Mouse (Mus musculus) bone marrow, adult 2 months (tissue): Measurements from ENCODE around the gene Snrnp40. TPM values are rescaled to one million over a fixed set of nuclear protein-coding genes. Genes with fewer than 3 reads are reported as not detected.

ENCODE experiments used
- H3K27ac ChIP-seq: fragments of 200-500 bp; 2 replicates; pipeline ENCODE4 v1.5.1; 2012; ENCODE audit warnings: low read depth, mild to moderate bottlenecking, control low read depth, inconsistent platforms, low read length; ENCODE audit not compliant: control insufficient read depth, poor library complexity, insufficient read depth
- H3K4me1 ChIP-seq: fragments of 200-500 bp; 2 replicates; pipeline ENCODE4 v1.6.1; 2011; ENCODE audit warnings: low read length; ENCODE audit not compliant: control insufficient read depth, insufficient read depth
- H3K4me3 ChIP-seq: fragments of 200-500 bp; replicated peaks from 2 replicates; pipeline ENCODE3; 2011; ENCODE audit warnings: mild to moderate bottlenecking, low read depth, low read length, control low read depth; ENCODE audit not compliant: control insufficient read depth
- CTCF ChIP-seq: fragments of 200-500 bp; IDR thresholded peaks from 2 replicates; pipeline ENCODE4 v1.5.1; 2011; ENCODE audit warnings: low read length, control low read depth; ENCODE audit not compliant: control insufficient read depth, insufficient read depth
- POLR2A ChIP-seq: fragments of 200-500 bp; IDR thresholded peaks from 2 replicates; pipeline ENCODE4 v1.6.1; 2011; ENCODE audit warnings: low read depth, mild to moderate bottlenecking, control low read depth, low read length, borderline replicate concordance; ENCODE audit not compliant: control insufficient read depth
- WGBS: fragments of 180-500 bp; shearing (Covaris S2); methylation state at CpG from one replicate; pipeline ENCODE4 v1.1.7; 2018; 5-methylcytosine and 5-hydroxymethylcytosine counted together
- polyA plus RNA-seq: library from polyadenylated mRNA; stranded (reverse); fragments of >200 nt; gene quantifications from 2 replicates; pipeline ENCODE4 v1.2.4, GENCODE M21; 2011; ENCODE audit warnings: low replicate concordance; ENCODE audit not compliant: missing spikeins, insufficient read depth, insufficient read length

Gene Snrnp40
- polyA plus RNA-seq, 1 experiment = 28.8 TPM

GRCm38 (mm10) chr4:130352588-130352987 is 7.3 kb upstream of the Snrnp40 start:
- Histone ChIP-seq H3K4me3 (no peak overlapping the region), H3K4me1 (no peaks in the 10 kb centered on the region), H3K27ac (no peak overlapping the region)
- TF ChIP-seq CTCF (no peak), POLR2A (no peak)
- 80% methylated on average over 7 of the region's 7 CpGs for WGBS

- no peak overlapping the region for H3K27ac ChIP-seq
- H3K4me3 ChIP-seq = no peak overlapping the region
- TF ChIP-seq CTCF = no peak
- TF ChIP-seq POLR2A = no peak
- H3K4me1 ChIP-seq = no peaks in the 10 kb centered on the region; the same call in 1 of the 2 replicates
Measured at GRCm38 (mm10) chr4:130357946-130358345, 2.0 kb upstream of the Snrnp40 start.

- TF ChIP-seq POLR2A (no peak), CTCF (no peak)
- WGBS = under 1% methylated on average over 19 of the region's 19 CpGs
- peak overlapping the region; percentile 92 for H3K4me3 ChIP-seq
- H3K27ac ChIP-seq = peak overlapping the region; percentile 62
- no peaks in the 10 kb centered on the region; the same call in 1 of the 2 replicates for H3K4me1 ChIP-seq
Measured at GRCm38 (mm10) chr4:130360238-130360590, 282 bp downstream of the Snrnp40 start.

GRCm38 (mm10) chr4:130376675-130377074 is 16.7 kb downstream of the Snrnp40 start:
- H3K4me1 ChIP-seq = no peaks in the 10 kb centered on the region
- TF ChIP-seq CTCF (no peak), POLR2A (no peak)
- no peak overlapping the region for H3K27ac ChIP-seq
- H3K4me3 ChIP-seq = no peak overlapping the region
- WGBS = 93% methylated on average over 4 of the region's 4 CpGs

GRCm38 (mm10) chr4:130377500-130377899 is 17.6 kb downstream of the Snrnp40 start:
- 84% methylated on average over 4 of the region's 4 CpGs for WGBS
- Histone ChIP-seq H3K4me1 (no peaks in the 10 kb centered on the region), H3K27ac (no peak overlapping the region; the same call in 1 of the 2 replicates), H3K4me3 (no peak overlapping the region)
- no peak for TF ChIP-seq CTCF
- TF ChIP-seq POLR2A = no peak

GRCm38 (mm10) chr4:130379181-130379580 is 19.2 kb downstream of the Snrnp40 start:
- WGBS = 98% methylated on average over 2 of the region's 2 CpGs
- no peak overlapping the region for H3K4me3 ChIP-seq
- no peak overlapping the region for H3K27ac ChIP-seq
- TF ChIP-seq POLR2A = no peak
- TF ChIP-seq CTCF = no peak
- H3K4me1 ChIP-seq = no peaks in the 10 kb centered on the region

- 94% methylated on average over 2 of the region's 2 CpGs for WGBS
- no peak for TF ChIP-seq CTCF
Measured at GRCm38 (mm10) chr4:130380418-130380817, 20.5 kb downstream of the Snrnp40 start.

GRCm38 (mm10) chr4:130387256-130387655 is 27.3 kb downstream of the Snrnp40 start:
- Histone ChIP-seq H3K4me3 (no peak overlapping the region), H3K4me1 (no peaks in the 10 kb centered on the region), H3K27ac (no peak overlapping the region)
- no peak for TF ChIP-seq POLR2A
- TF ChIP-seq CTCF = no peak
- WGBS = 82% methylated on average over 3 of the region's 3 CpGs

More at GRCm38 (mm10) chr4:130380418-130380817, 20.5 kb downstream of the Snrnp40 start:
- H3K4me3 ChIP-seq = no peak overlapping the region
- H3K4me1 ChIP-seq = no peaks in the 10 kb centered on the region
- H3K27ac ChIP-seq = no peak overlapping the region

- H3K4me3 ChIP-seq = no peak overlapping the region
- H3K27ac ChIP-seq = no peak overlapping the region
- 88% methylated on average over 6 of the region's 6 CpGs for WGBS
- TF ChIP-seq CTCF = no peak
- TF ChIP-seq POLR2A = no peak
- H3K4me1 ChIP-seq = no peaks in the 10 kb centered on the region
Measured at GRCm38 (mm10) chr4:130389496-130389895, 29.6 kb downstream of the Snrnp40 start.

- H3K4me1 ChIP-seq = no peaks in the 10 kb centered on the region
- TF ChIP-seq POLR2A (no peak), CTCF (no peak)
- 86% methylated on average over 7 of the region's 7 CpGs for WGBS
- no peak overlapping the region for H3K4me3 ChIP-seq
- H3K27ac ChIP-seq = no peak overlapping the region
Measured at GRCm38 (mm10) chr4:130389927-130390326, 30.0 kb downstream of the Snrnp40 start.
